Mouse (Mus musculus) cortical plate, adult 2 months (tissue): ENCODE results near the gene Snapin.

ENCODE experiments used
- CTCF ChIP-seq: fragments of 200-500 bp; IDR thresholded peaks from 2 replicates; pipeline ENCODE4 v1.5.1; 2011; ENCODE audit warnings: mild to moderate bottlenecking, control low read depth, low read length; ENCODE audit not compliant: insufficient read depth; ENCODE audit errors: extremely low read depth
- POLR2A ChIP-seq: fragments of 200-500 bp; IDR thresholded peaks from 2 replicates; pipeline ENCODE4 v1.6.1; 2011; ENCODE audit warnings: mild to moderate bottlenecking, low read length, control low read depth; ENCODE audit not compliant: insufficient read depth; ENCODE audit errors: extremely low read depth

DNA sequence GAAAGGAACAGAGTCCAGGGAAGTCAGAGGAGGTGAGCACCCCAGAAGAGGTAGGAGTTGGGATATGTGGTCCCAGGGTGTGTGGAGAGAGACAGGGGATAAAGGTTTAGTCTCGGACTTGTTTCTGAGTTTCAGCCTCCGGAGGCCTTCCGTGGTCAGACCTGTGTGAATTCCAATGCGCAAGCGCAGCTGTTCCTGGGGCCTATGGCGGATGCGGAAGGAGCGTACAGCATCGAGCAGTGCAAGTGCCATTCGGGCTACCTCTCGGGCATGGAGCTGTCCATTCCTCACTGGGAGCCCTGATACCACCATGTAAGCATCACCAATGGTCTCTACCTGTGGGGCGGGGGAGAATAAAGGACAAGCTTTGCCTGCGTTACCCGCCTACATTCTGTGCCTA, 35.9 kb downstream of the Snapin start:
- TF ChIP-seq CTCF: no peak
- no peak for TF ChIP-seq POLR2A
